9 mouse cellular contexts compared by ENCODE assay signal in genomic region chr7:38217417-38218171, GRCm38 (mm10). TPM values are rescaled to one million over a fixed set of nuclear protein-coding genes. Genes with fewer than 3 reads are reported as not detected.
A peak's percentile ranks its signal among the peaks of the same experiment; 100 is the strongest.
DNase-seq lines count a peak whose midpoint lies in the region; ATAC-seq and TF ChIP-seq lines count a peak whose summit lies in the region.
"Had no signal": no experiment of that assay in that cellular context is flagged by ENCODE, and none has a peak within 500 bp of the region (broad histone marks: within the 10 kb centered on the region; RNA-seq: fewer than 3 reads in every experiment).

No protein-coding gene starts in this region.

- H3K27me3 ChIP-seq in liver, embryonic 16.5 days (ENCODE audit: control insufficient read depth, insufficient read depth, low read depth, low read length) = no peaks in the 10 kb centered on the region
- H3K27me3 ChIP-seq in liver, embryonic 12.5 days (replicated peaks) = no peaks in the 10 kb centered on the region
- no peaks in the 10 kb centered on the region for H3K27me3 ChIP-seq in intestine, embryonic 15.5 days (replicated peaks)
- H3K27me3 ChIP-seq in forebrain, embryonic 11.5 days (ENCODE audit: control insufficient read depth, insufficient read depth, low read length) = no peaks in the 10 kb centered on the region
- H3K27me3 ChIP-seq: neural tube, embryonic 13.5 days had no signal

- H3K4me2 ChIP-seq in liver, embryonic 16.5 days (ENCODE audit: low read depth, low read length) = no peak overlapping the region
- no peak overlapping the region for H3K4me2 ChIP-seq in liver, embryonic 12.5 days
- no peak overlapping the region for H3K4me2 ChIP-seq in intestine, embryonic 15.5 days (replicated peaks)
- H3K4me2 ChIP-seq in forebrain, embryonic 11.5 days (ENCODE audit: low read depth, low read length, severe bottlenecking) = no peak overlapping the region
- H3K4me2 ChIP-seq: neural tube, embryonic 13.5 days had no signal

- no peak overlapping the region for H3K27ac ChIP-seq in liver, embryonic 16.5 days (ENCODE audit: low read length)
- no peak overlapping the region for H3K27ac ChIP-seq in liver, embryonic 12.5 days
- peak overlapping the region; percentile 58 for H3K27ac ChIP-seq in intestine, embryonic 15.5 days
- H3K27ac ChIP-seq in left cerebral cortex, adult 2 months = peak overlapping the region; percentile 67
- no peak overlapping the region for H3K27ac ChIP-seq in forebrain, embryonic 11.5 days (ENCODE audit: low read depth, low read length)
- H3K27ac ChIP-seq: neural tube, embryonic 13.5 days had no signal

- no peaks in the 10 kb centered on the region; the same call in 1 of the 2 replicates for H3K4me1 ChIP-seq in liver, embryonic 16.5 days (ENCODE audit: control insufficient read depth, low read depth, low read length)
- H3K4me1 ChIP-seq in liver, embryonic 12.5 days = 0 out of 2 replicates have a peak, but pooled peaks cover 3% of the 10 kb centered on the region
- no peaks in the 10 kb centered on the region for H3K4me1 ChIP-seq in intestine, embryonic 15.5 days (replicated peaks)
- no peaks in the 10 kb centered on the region for H3K4me1 ChIP-seq in forebrain, embryonic 11.5 days (replicated peaks; ENCODE audit: control insufficient read depth, insufficient read depth, low read length)
- H3K4me1 ChIP-seq: neural tube, embryonic 13.5 days had no signal

- DNase-seq in frontal cortex, adult 2 months (ENCODE audit: extremely low spot score in 1 of 2, low spot score in 1 of 2) = peak; percentile 35 to 67
- peak; percentile 45 to 55 for DNase-seq in left cerebral cortex, adult 2 months (ENCODE audit: extremely low spot score in 1 of 2, low spot score in 2 of 2)
- peak; percentile 80 for DNase-seq in right cerebral cortex, adult 18-20 months
- no peak for DNase-seq in forebrain, embryonic 11.5 days (ENCODE audit: low spot score)

- TF ChIP-seq CTCF in left cerebral cortex, adult 2 months (IDR thresholded peaks at IDR 0.05) = no peak

- H3K4me3 ChIP-seq in liver, embryonic 16.5 days (ENCODE audit: low read depth, low read length) = no peak overlapping the region
- no peak overlapping the region for H3K4me3 ChIP-seq in liver, embryonic 12.5 days
- H3K4me3 ChIP-seq in intestine, embryonic 15.5 days (replicated peaks) = no peak overlapping the region
- H3K4me3 ChIP-seq in left cerebral cortex, adult 2 months = no peak overlapping the region
- no peak overlapping the region for H3K4me3 ChIP-seq in forebrain, embryonic 11.5 days (ENCODE audit: low read depth, low read length)
- H3K4me3 ChIP-seq: neural tube, embryonic 13.5 days had no signal

- 46% methylated on average over 5 of the region's 5 CpGs for WGBS in liver, embryonic 16.5 days (ENCODE audit: insufficient replicate concordance)
- 53% methylated on average over 5 of the region's 5 CpGs for WGBS in liver, embryonic 12.5 days (ENCODE audit: insufficient replicate concordance)
- 51% methylated on average over 5 of the region's 5 CpGs for WGBS in intestine, embryonic 15.5 days
- 64% methylated on average over 5 of the region's 5 CpGs for WGBS in forebrain, embryonic 11.5 days

- intact Hi-C loops in left cerebral cortex, adult 2 months (cut with DNase I) = no loop called here

- ATAC-seq in liver, embryonic 16.5 days (ENCODE audit: low read depth) = peak; percentile 67
- no peak for ATAC-seq in liver, embryonic 12.5 days
- ATAC-seq in intestine, embryonic 15.5 days = peak; percentile 94
- no peak for ATAC-seq in inflammation-experienced regulatory T-cells, adult 6 months
- no peak for ATAC-seq in forebrain, embryonic 11.5 days (replicated peaks; ENCODE audit: low FRiP score)

- H3K9ac ChIP-seq in liver, embryonic 16.5 days (ENCODE audit: low read depth, low read length) = no peak overlapping the region
- H3K9ac ChIP-seq in liver, embryonic 12.5 days = no peak overlapping the region
- H3K9ac ChIP-seq in intestine, embryonic 15.5 days = no peak overlapping the region
- no peak overlapping the region for H3K9ac ChIP-seq in forebrain, embryonic 11.5 days (ENCODE audit: low read length)
- H3K9ac ChIP-seq: neural tube, embryonic 13.5 days had no signal

- no peaks in the 10 kb centered on the region for H3K36me3 ChIP-seq in liver, embryonic 16.5 days (ENCODE audit: control insufficient read depth, insufficient read depth)
- no peaks in the 10 kb centered on the region for H3K36me3 ChIP-seq in liver, embryonic 12.5 days
- no peaks in the 10 kb centered on the region for H3K36me3 ChIP-seq in intestine, embryonic 15.5 days
- no peaks in the 10 kb centered on the region for H3K36me3 ChIP-seq in forebrain, embryonic 11.5 days (ENCODE audit: control insufficient read depth, insufficient read depth, low read length)
- H3K36me3 ChIP-seq: neural tube, embryonic 13.5 days had no signal

- H3K9me3 ChIP-seq in liver, embryonic 16.5 days (replicated peaks; ENCODE audit: control insufficient read depth, low read length) = no peaks in the 10 kb centered on the region
- H3K9me3 ChIP-seq in liver, embryonic 12.5 days (replicated peaks) = no peaks in the 10 kb centered on the region
- H3K9me3 ChIP-seq in intestine, embryonic 15.5 days = no peaks in the 10 kb centered on the region
- no peaks in the 10 kb centered on the region for H3K9me3 ChIP-seq in forebrain, embryonic 11.5 days (ENCODE audit: control insufficient read depth, low read length)
- H3K9me3 ChIP-seq: neural tube, embryonic 13.5 days had no signal

RNA-seq across cellular contexts. Expression of gene Plekhf1, which starts 10.2 kb away (rescaled TPM):
- 0.52 and 0.54 TPM in 2 replicates for polyA plus RNA-seq in liver, embryonic 16.5 days (2015; fragmentation: Nextera tagmentation; extraction: Ambion mirVana)
- polyA plus RNA-seq in liver, embryonic 12.5 days (2016; fragmentation: Nextera tagmentation; extraction: Ambion mirVana) = 0.45 and 0.55 TPM in 2 replicates
- polyA plus RNA-seq in frontal cortex, adult 2 months (2012; rRNA removed) = 1.4 and 1.8 TPM in 2 replicates
- 3.3 TPM in 2 replicates for polyA plus RNA-seq in intestine, embryonic 15.5 days (2015; fragmentation: Nextera tagmentation; extraction: Ambion mirVana)
- total RNA-seq in left cerebral cortex, adult 2 months (2021) = 1 to 10 TPM; 2.3 to 2.5 TPM
- 1 to 10 TPM in 2 of 3 experiments, under 1 TPM in 1; 0.37 to 2.9 (median 1.0) TPM for polyA plus RNA-seq in inflammation-experienced regulatory T-cells, adult 6 months (2017; shearing (Covaris generic))
- 1.4 and 1.6 TPM in 2 replicates for polyA plus RNA-seq in forebrain, embryonic 11.5 days (2014; fragmentation: Nextera tagmentation; extraction: Ambion mirVana)

RNA-seq across cellular contexts. Expression of gene 1600014C10Rik, which starts 34.6 kb away (rescaled TPM):
- polyA plus RNA-seq in liver, embryonic 16.5 days (2015; fragmentation: Nextera tagmentation; extraction: Ambion mirVana) = 20.2 and 21.6 TPM in 2 replicates
- polyA plus RNA-seq in liver, embryonic 12.5 days (2016; fragmentation: Nextera tagmentation; extraction: Ambion mirVana) = 7.0 and 7.5 TPM in 2 replicates
- polyA plus RNA-seq in frontal cortex, adult 2 months (2012; rRNA removed) = 25.9 and 26.7 TPM in 2 replicates
- 13.5 and 13.9 TPM in 2 replicates for polyA plus RNA-seq in intestine, embryonic 15.5 days (2015; fragmentation: Nextera tagmentation; extraction: Ambion mirVana)
- total RNA-seq in left cerebral cortex, adult 2 months (2021) = 10 to 100 TPM; 20.7 to 24.0 TPM
- 100 to 1,000 TPM in 2 of 3 experiments, 10 to 100 TPM in 1; 87.7 to 147 (median 136) TPM for polyA plus RNA-seq in inflammation-experienced regulatory T-cells, adult 6 months (2017; shearing (Covaris generic))
- 12.7 and 13.9 TPM in 2 replicates for polyA plus RNA-seq in forebrain, embryonic 11.5 days (2014; fragmentation: Nextera tagmentation; extraction: Ambion mirVana)

RNA-seq across cellular contexts. Expression of gene Pop4, which starts 53.6 kb away (rescaled TPM):
- polyA plus RNA-seq in liver, embryonic 16.5 days (2015; fragmentation: Nextera tagmentation; extraction: Ambion mirVana) = 11.2 and 12.1 TPM in 2 replicates
- 24.5 and 27.9 TPM in 2 replicates for polyA plus RNA-seq in liver, embryonic 12.5 days (2016; fragmentation: Nextera tagmentation; extraction: Ambion mirVana)
- polyA plus RNA-seq in frontal cortex, adult 2 months (2012; rRNA removed) = 32.0 and 34.7 TPM in 2 replicates
- polyA plus RNA-seq in intestine, embryonic 15.5 days (2015; fragmentation: Nextera tagmentation; extraction: Ambion mirVana) = 35.1 and 47.0 TPM in 2 replicates
- 10 to 100 TPM; 19.9 to 22.8 TPM for total RNA-seq in left cerebral cortex, adult 2 months (2021)
- polyA plus RNA-seq in inflammation-experienced regulatory T-cells, adult 6 months (2017; shearing (Covaris generic)) = 10 to 100 TPM; 29.6 to 38.7 (median 31.1) TPM
- 101 and 105 TPM in 2 replicates for polyA plus RNA-seq in forebrain, embryonic 11.5 days (2014; fragmentation: Nextera tagmentation; extraction: Ambion mirVana)

Comparison
In these comparisons a context has a peak if more than half of its experiments do, and no peak if none do; other contexts are left out.
1. ATAC-seq: peak in liver, embryonic 16.5 days (single experiment) and intestine, embryonic 15.5 days (single experiment); none in liver, embryonic 12.5 days (single experiment), inflammation-experienced regulatory T-cells, adult 6 months (single experiment) and forebrain, embryonic 11.5 days (single experiment).
2. H3K27ac ChIP-seq: peak in intestine, embryonic 15.5 days (single experiment) and left cerebral cortex, adult 2 months (single experiment); none in liver, embryonic 16.5 days (single experiment), liver, embryonic 12.5 days (single experiment) and forebrain, embryonic 11.5 days (single experiment).